In the genomic region with DNA sequence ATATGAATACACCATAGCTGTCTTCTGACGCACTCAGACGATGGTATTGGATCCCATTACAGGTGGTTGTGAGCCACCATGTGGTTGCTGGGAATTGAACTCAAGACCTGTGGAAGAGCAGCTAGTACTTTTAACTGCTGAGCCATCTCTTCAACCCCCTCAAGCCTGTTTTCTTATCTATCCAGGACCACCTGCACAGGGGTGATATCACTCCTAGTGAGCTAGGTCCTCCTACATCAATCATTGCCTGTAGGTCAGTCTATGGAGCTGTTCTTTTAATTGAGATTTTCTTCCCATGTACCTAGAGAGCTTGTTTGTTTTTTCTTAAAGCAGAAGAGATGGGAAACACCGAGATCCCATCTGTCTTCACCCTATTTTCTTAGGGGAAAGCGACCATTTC, we compare ENCODE assay signal across 25 mouse cellular contexts. TPM values are rescaled to one million over a fixed set of nuclear protein-coding genes. Genes with fewer than 3 reads are reported as not detected.
DNase-seq lines count a peak whose midpoint lies in the region; ATAC-seq and TF ChIP-seq lines count a peak whose summit lies in the region.
"Had no signal": no experiment of that assay in that cellular context is flagged by ENCODE, and none has a peak within 500 bp of the region (broad histone marks: within the 10 kb centered on the region; RNA-seq: fewer than 3 reads in every experiment).

No protein-coding gene starts in this region.

- WGBS in liver, embryonic 11.5 days = 60% methylated on average over 4 of the region's 4 CpGs
- 47% methylated on average over 4 of the region's 4 CpGs for WGBS in liver, embryonic 12.5 days (ENCODE audit: insufficient replicate concordance)
- 56% methylated on average over 4 of the region's 4 CpGs for WGBS in liver, embryonic 16.5 days (ENCODE audit: insufficient replicate concordance)

- no peak for TF ChIP-seq RAD21 in MEL (IDR thresholded peaks at IDR 0.05; ENCODE audit: low read depth, low read length)

- peaks cover 21% of the 10 kb centered on the region for H3K4me1 ChIP-seq in liver, embryonic 11.5 days (replicated peaks; ENCODE audit: control insufficient read depth, insufficient read depth, low read length)
- H3K4me1 ChIP-seq in MEL (ENCODE audit: control insufficient read depth in 1 of 2, insufficient read depth in 2 of 2, low read length in 2 of 2) = peaks cover 16 to 20% of the 10 kb centered on the region in 2 experiments
- peaks cover 81% of the 10 kb centered on the region for H3K4me1 ChIP-seq in liver, embryonic 12.5 days
- peaks cover 15% of the 10 kb centered on the region for H3K4me1 ChIP-seq in liver, embryonic 16.5 days (ENCODE audit: control insufficient read depth, low read depth, low read length)

- no peak for DNase-seq in liver, embryonic 11.5 days (ENCODE audit: low spot score)
- DNase-seq in liver = no peak
- DNase-seq in MEL (ENCODE audit: low read depth, low spot score) = peak; percentile 43
- no peak for DNase-seq in lung, postnatal 4 days
- DNase-seq in left cerebral cortex, adult 8-10 months (ENCODE audit: low spot score in 2 of 2) = no peak
- no peak for DNase-seq in testis, postnatal 14 days (ENCODE audit: low spot score)
- DNase-seq: adrenal gland, adult 8-10 months; adrenal gland, postnatal 36 days; cerebellum, adult 2 months; gastrocnemius, postnatal 10 days; heart, adult 18-20 months had no signal

- no peaks in the 10 kb centered on the region for H3K27me3 ChIP-seq in liver, embryonic 11.5 days (replicated peaks; ENCODE audit: control insufficient read depth, insufficient read depth, low read length)
- no peaks in the 10 kb centered on the region for H3K27me3 ChIP-seq in MEL (ENCODE audit: control insufficient read depth in 1 of 2, insufficient read depth in 2 of 2, low read length in 2 of 2)
- H3K27me3 ChIP-seq in liver, embryonic 12.5 days (replicated peaks) = no peaks in the 10 kb centered on the region
- H3K27me3 ChIP-seq in liver, embryonic 16.5 days (ENCODE audit: control insufficient read depth, insufficient read depth, low read depth, low read length) = no peaks in the 10 kb centered on the region
- H3K27me3 ChIP-seq: CH12.LX; heart, embryonic 15.5 days had no signal

- no peak for TF ChIP-seq CTCF in MEL (IDR thresholded peaks at IDR 0.05 in 2 of 3, conservative IDR thresholded peaks at IDR 0.05 in 1 of 3; ENCODE audit: control insufficient read depth in 1 of 3, insufficient read depth in 1 of 3, low read depth in 2 of 3, low read length in 3 of 3, poor library complexity in 1 of 3, severe bottlenecking in 1 of 3)

- peak; percentile 13 to 60; a peak in 2 of 4 replicates for TF ChIP-seq EP300 in MEL (IDR thresholded peaks at IDR 0.05; ENCODE audit: low read depth in 1 of 2, low read length in 2 of 2)

- H3K27ac ChIP-seq in liver, embryonic 11.5 days (ENCODE audit: low read depth, low read length) = no peak overlapping the region
- no peak overlapping the region for H3K27ac ChIP-seq in MEL (ENCODE audit: control insufficient read depth, low read depth, low read length)
- no peak overlapping the region for H3K27ac ChIP-seq in liver, embryonic 12.5 days
- H3K27ac ChIP-seq in liver, embryonic 16.5 days (ENCODE audit: low read length) = no peak overlapping the region
- H3K27ac ChIP-seq: embryonic facial prominence, embryonic 10.5 days; forebrain, embryonic 10.5 days; heart, embryonic 15.5 days; hindbrain, embryonic 10.5 days; hindbrain, embryonic 14.5 days had no signal

- TF ChIP-seq POLR2A in MEL (IDR thresholded peaks at IDR 0.05; ENCODE audit: control insufficient read depth in 1 of 2, insufficient read depth in 1 of 2, low read depth in 1 of 2, low read length in 2 of 2, poor library complexity in 1 of 2) = no peak

- no peak overlapping the region for H3K4me2 ChIP-seq in liver, embryonic 11.5 days
- H3K4me2 ChIP-seq in liver, embryonic 12.5 days = peak overlapping the region; percentile 15; the same call in 1 of the 2 replicates
- no peak overlapping the region for H3K4me2 ChIP-seq in liver, embryonic 16.5 days (ENCODE audit: low read depth, low read length)
- H3K4me2 ChIP-seq: heart, embryonic 11.5 days; heart, embryonic 15.5 days; hindbrain, embryonic 14.5 days had no signal

- peak; percentile 67; the same call in 1 of the 2 replicates for ATAC-seq in liver, embryonic 11.5 days (replicated peaks; ENCODE audit: low FRiP score)
- peak; percentile 85 for ATAC-seq in liver, embryonic 12.5 days
- ATAC-seq in liver, embryonic 16.5 days (ENCODE audit: low read depth) = peak; percentile 72
- ATAC-seq: forebrain, embryonic 14.5 days had no signal

- no peak overlapping the region for H3K9ac ChIP-seq in liver, embryonic 11.5 days (ENCODE audit: low read depth, low read length)
- no peak overlapping the region for H3K9ac ChIP-seq in MEL (ENCODE audit: control insufficient read depth, low read depth, low read length, poor library complexity, severe bottlenecking)
- 0 out of 2 replicates have a peak overlapping the region, but pooled peaks have one; percentile 18 for H3K9ac ChIP-seq in liver, embryonic 12.5 days
- no peak overlapping the region for H3K9ac ChIP-seq in liver, embryonic 16.5 days (ENCODE audit: low read depth, low read length)
- H3K9ac ChIP-seq: heart, embryonic 15.5 days; hindbrain, embryonic 14.5 days had no signal

- no peak overlapping the region for H3K4me3 ChIP-seq in liver, embryonic 11.5 days (ENCODE audit: low read depth, low read length)
- H3K4me3 ChIP-seq in MEL (ENCODE audit: control insufficient read depth in 1 of 2, insufficient read depth in 1 of 2, low read depth in 2 of 2, low read length in 2 of 2) = no peak overlapping the region
- no peak overlapping the region for H3K4me3 ChIP-seq in liver, embryonic 12.5 days
- no peak overlapping the region for H3K4me3 ChIP-seq in liver, embryonic 16.5 days (ENCODE audit: low read depth, low read length)
- H3K4me3 ChIP-seq: embryonic facial prominence, embryonic 10.5 days; erythroblast, embryonic 14.5 days; forebrain, embryonic 10.5 days; heart, embryonic 15.5 days; hindbrain, embryonic 10.5 days had no signal

- no peaks in the 10 kb centered on the region; the same call in 1 of the 2 replicates for H3K36me3 ChIP-seq in liver, embryonic 11.5 days (ENCODE audit: control insufficient read depth, insufficient read depth, low read length)
- H3K36me3 ChIP-seq in MEL (ENCODE audit: control insufficient read depth in 1 of 2, insufficient read depth in 2 of 2, low read length in 2 of 2) = peaks cover 3 to 29% of the 10 kb centered on the region in 2 experiments
- peaks cover 27% of the 10 kb centered on the region for H3K36me3 ChIP-seq in liver, embryonic 12.5 days
- no peaks in the 10 kb centered on the region; the same call in 1 of the 2 replicates for H3K36me3 ChIP-seq in liver, embryonic 16.5 days (ENCODE audit: control insufficient read depth, insufficient read depth)

- H3K9me3 ChIP-seq in liver, embryonic 11.5 days (ENCODE audit: control insufficient read depth, low read length) = no peaks in the 10 kb centered on the region
- no peaks in the 10 kb centered on the region for H3K9me3 ChIP-seq in MEL (replicated peaks; ENCODE audit: insufficient read depth, low read length)
- no peaks in the 10 kb centered on the region for H3K9me3 ChIP-seq in liver, embryonic 12.5 days (replicated peaks)
- no peaks in the 10 kb centered on the region for H3K9me3 ChIP-seq in liver, embryonic 16.5 days (replicated peaks; ENCODE audit: control insufficient read depth, low read length)
- H3K9me3 ChIP-seq: embryonic facial prominence, embryonic 10.5 days; forebrain, embryonic 10.5 days; heart, embryonic 15.5 days; hindbrain, embryonic 10.5 days had no signal

- peaks cover 71% of the 10 kb centered on the region for H3K79me2 ChIP-seq in MEL (ENCODE audit: control insufficient read depth, insufficient read depth, low read length, poor library complexity)

TF ChIP-seq in MEL, 35 proteins besides CTCF, POLR2A, EP300 and RAD21 (continues in another document):
- TF ChIP-seq BHLHE40 (IDR thresholded peaks at IDR 0.05; ENCODE audit: borderline replicate concordance, low read depth, low read length) = no peak
- no peak for TF ChIP-seq SIN3A (IDR thresholded peaks at IDR 0.05; ENCODE audit: low read length)
- no peak for TF ChIP-seq MAFK (IDR thresholded peaks at IDR 0.05; ENCODE audit: borderline replicate concordance, low read depth, low read length)
- no peak for TF ChIP-seq NELFE (IDR thresholded peaks at IDR 0.05; ENCODE audit: low read depth, low read length)
- TF ChIP-seq GABPA (IDR thresholded peaks at IDR 0.05; ENCODE audit: low read depth, low read length) = no peak
- no peak for TF ChIP-seq ZMIZ1 (IDR thresholded peaks at IDR 0.05; ENCODE audit: low read depth, low read length)
- TF ChIP-seq USF2 (IDR thresholded peaks at IDR 0.05; ENCODE audit: borderline replicate concordance in 1 of 2, insufficient read depth in 1 of 2, low read depth in 1 of 2, low read length in 2 of 2) = no peak
- TF ChIP-seq MYB (IDR thresholded peaks at IDR 0.05; ENCODE audit: low read depth, low read length) = no peak

RNA-seq across cellular contexts. Expression of gene a, which starts 12.6 kb away (rescaled TPM):
- polyA plus RNA-seq in liver, embryonic 11.5 days (2014; fragmentation: Nextera tagmentation; extraction: Ambion mirVana) = 0.62 TPM in 1 of 2 replicates, not detected in the other
- total RNA-seq in MEL (2012; rRNA removed) = not detected in 2 replicates
- polyA plus RNA-seq in MEL (2012; ENCODE audit: insufficient read depth in 1 of 2, insufficient read length in 2 of 2, low read depth in 1 of 2, low replicate concordance in 2 of 2, missing spikeins in 1 of 2) = not detected
- polyA plus RNA-seq in liver, embryonic 12.5 days (2016; fragmentation: Nextera tagmentation; extraction: Ambion mirVana) = 0.29 and 0.36 TPM in 2 replicates
- not detected in 2 replicates for polyA plus RNA-seq in liver, embryonic 16.5 days (2015; fragmentation: Nextera tagmentation; extraction: Ambion mirVana)
- not detected for total RNA-seq in left cerebral cortex, adult 8-10 months (2022)
- total RNA-seq: adrenal gland, adult 8-10 months; adrenal gland, postnatal 36 days; gastrocnemius, postnatal 10 days; gastrocnemius, postnatal 4 days; heart, adult 18-20 months; heart, postnatal 25 days had no signal
- polyA plus RNA-seq: erythroblast, embryonic 14.5 days had no signal

RNA-seq across cellular contexts. Expression of gene Raly, which starts 12.9 kb away (rescaled TPM):
- 59.5 and 66.2 TPM in 2 replicates for polyA plus RNA-seq in liver, embryonic 11.5 days (2014; fragmentation: Nextera tagmentation; extraction: Ambion mirVana)
- total RNA-seq in MEL (2012; rRNA removed) = 214 and 237 TPM in 2 replicates
- polyA plus RNA-seq in MEL (2012; ENCODE audit: insufficient read depth in 1 of 2, insufficient read length in 2 of 2, low read depth in 1 of 2, low replicate concordance in 2 of 2, missing spikeins in 1 of 2) = 100 to 1,000 TPM in 1 of 2 experiments, not detected in 1; 407 TPM
- polyA plus RNA-seq in liver, embryonic 12.5 days (2016; fragmentation: Nextera tagmentation; extraction: Ambion mirVana) = 29.6 and 37.1 TPM in 2 replicates
- polyA plus RNA-seq in liver, embryonic 16.5 days (2015; fragmentation: Nextera tagmentation; extraction: Ambion mirVana) = 21.8 and 23.0 TPM in 2 replicates
- total RNA-seq in left cerebral cortex, adult 8-10 months (2022) = 100 to 1,000 TPM in 3 of 4 experiments, 10 to 100 TPM in 1; 98.0 to 109 (median 104) TPM

RNA-seq across cellular contexts. Expression of gene Gm14214, which starts 34.0 kb away (rescaled TPM):
- polyA plus RNA-seq in liver, embryonic 11.5 days (2014; fragmentation: Nextera tagmentation; extraction: Ambion mirVana) = not detected in 2 replicates
- not detected in 2 replicates for total RNA-seq in MEL (2012; rRNA removed)
- polyA plus RNA-seq in MEL (2012; ENCODE audit: insufficient read depth in 1 of 2, insufficient read length in 2 of 2, low read depth in 1 of 2, low replicate concordance in 2 of 2, missing spikeins in 1 of 2) = under 1 TPM in 1 of 2 experiments, not detected in 1; 0.17 TPM
- polyA plus RNA-seq in liver, embryonic 12.5 days (2016; fragmentation: Nextera tagmentation; extraction: Ambion mirVana) = not detected in 2 replicates
- not detected in 2 replicates for polyA plus RNA-seq in liver, embryonic 16.5 days (2015; fragmentation: Nextera tagmentation; extraction: Ambion mirVana)
- not detected for total RNA-seq in left cerebral cortex, adult 8-10 months (2022)
- total RNA-seq: adrenal gland, adult 8-10 months; adrenal gland, postnatal 36 days; CH12.LX; gastrocnemius, postnatal 10 days; gastrocnemius, postnatal 4 days; heart, adult 18-20 months; heart, postnatal 25 days had no signal
- polyA plus RNA-seq: cerebellum, adult 2 months; embryonic facial prominence, embryonic 10.5 days; embryonic facial prominence, embryonic 14.5 days; erythroblast, embryonic 14.5 days; forebrain, embryonic 10.5 days; forebrain, embryonic 14.5 days; heart, embryonic 11.5 days; heart, embryonic 15.5 days; hindbrain, embryonic 10.5 days; hindbrain, embryonic 14.5 days had no signal
